Mouse (Mus musculus): ENCODE results near the gene Rps15.

- TF ChIP-seq POLR2A (IDR thresholded peaks at IDR 0.05; ENCODE audit: borderline replicate concordance, extremely low read depth, insufficient read depth, insufficient read length, poor library complexity, severe bottlenecking) (no peak), CTCF (IDR thresholded peaks at IDR 0.05; ENCODE audit: borderline replicate concordance, extremely low read depth, insufficient read depth, insufficient read length) (no peak)
These were observed 21.5 kb upstream of the Rps15 start for GRCm38 (mm10) chr10:80270734-80271181.
